Mouse (Mus musculus): Measurements from ENCODE around the gene Bpifa3. TPM values are rescaled to one million over a fixed set of nuclear protein-coding genes. Genes with fewer than 3 reads are reported as not detected.

Gene Bpifa3
- total and polyA plus RNA-seq, 3 experiments = not detected

Other genes with a start within 250 kb of the Bpifa3 start
- gene Bpifb6, start 229.9 kb upstream of the Bpifa3 start, total RNA-seq (2012; rRNA removed) = not detected in 2 replicates
- gene Bpifb6, start 229.9 kb upstream of the Bpifa3 start, total RNA-seq (2014; rRNA removed) = not detected in 2 replicates
- gene Bpifb6, start 229.9 kb upstream of the Bpifa3 start, polyA plus RNA-seq (2012; ENCODE audit: insufficient read length, low read depth) = not detected in 2 replicates
- gene Bpifb3, start 212.1 kb upstream of the Bpifa3 start, total RNA-seq (2012; rRNA removed) = not detected in 2 replicates
- gene Bpifb3, start 212.1 kb upstream of the Bpifa3 start, total RNA-seq (2014; rRNA removed) = not detected in 2 replicates
- gene Bpifb3, start 212.1 kb upstream of the Bpifa3 start, polyA plus RNA-seq (2012; ENCODE audit: insufficient read length, low read depth) = not detected in 2 replicates
- not detected in 2 replicates for gene Bpifb4, start 192.1 kb upstream of the Bpifa3 start, total RNA-seq (2012; rRNA removed)
- not detected in 2 replicates for gene Bpifb4, start 192.1 kb upstream of the Bpifa3 start, total RNA-seq (2014; rRNA removed)
- not detected in 2 replicates for gene Bpifb4, start 192.1 kb upstream of the Bpifa3 start, polyA plus RNA-seq (2012; ENCODE audit: insufficient read length, low read depth)
- gene Bpifa6, start 155.4 kb upstream of the Bpifa3 start, total RNA-seq (2012; rRNA removed) = not detected in 2 replicates
- not detected in 2 replicates for gene Bpifa6, start 155.4 kb upstream of the Bpifa3 start, total RNA-seq (2014; rRNA removed)
- gene Bpifa6, start 155.4 kb upstream of the Bpifa3 start, polyA plus RNA-seq (2012; ENCODE audit: insufficient read length, low read depth) = not detected in 2 replicates
- not detected in 2 replicates for gene Bpifa2, start 122.1 kb upstream of the Bpifa3 start, total RNA-seq (2012; rRNA removed)
- not detected in 2 replicates for gene Bpifa2, start 122.1 kb upstream of the Bpifa3 start, total RNA-seq (2014; rRNA removed)
- not detected in 2 replicates for gene Bpifa2, start 122.1 kb upstream of the Bpifa3 start, polyA plus RNA-seq (2012; ENCODE audit: insufficient read length, low read depth)
- not detected in 2 replicates for gene Bpifa1, start 12.5 kb downstream of the Bpifa3 start, total RNA-seq (2012; rRNA removed)
- not detected in 2 replicates for gene Bpifa1, start 12.5 kb downstream of the Bpifa3 start, total RNA-seq (2014; rRNA removed)
- gene Bpifa1, start 12.5 kb downstream of the Bpifa3 start, polyA plus RNA-seq (2012; ENCODE audit: insufficient read length, low read depth) = not detected in 2 replicates
- not detected in 2 replicates for gene Bpifa5, start 32.3 kb downstream of the Bpifa3 start, total RNA-seq (2012; rRNA removed)
- not detected in 2 replicates for gene Bpifa5, start 32.3 kb downstream of the Bpifa3 start, total RNA-seq (2014; rRNA removed)
- not detected in 2 replicates for gene Bpifa5, start 32.3 kb downstream of the Bpifa3 start, polyA plus RNA-seq (2012; ENCODE audit: insufficient read length, low read depth)
- not detected in 2 replicates for gene Bpifb1, start 60.5 kb downstream of the Bpifa3 start, total RNA-seq (2012; rRNA removed)
- gene Bpifb1, start 60.5 kb downstream of the Bpifa3 start, total RNA-seq (2014; rRNA removed) = not detected in 2 replicates
- not detected in 2 replicates for gene Bpifb1, start 60.5 kb downstream of the Bpifa3 start, polyA plus RNA-seq (2012; ENCODE audit: insufficient read length, low read depth)
- not detected in 2 replicates for gene Bpifb5, start 93.4 kb downstream of the Bpifa3 start, total RNA-seq (2012; rRNA removed)
- gene Bpifb5, start 93.4 kb downstream of the Bpifa3 start, total RNA-seq (2014; rRNA removed) = not detected in 2 replicates
- gene Bpifb5, start 93.4 kb downstream of the Bpifa3 start, polyA plus RNA-seq (2012; ENCODE audit: insufficient read length, low read depth) = not detected in 2 replicates
- gene Bpifb9a, start 127.5 kb downstream of the Bpifa3 start, total RNA-seq (2012; rRNA removed) = not detected in 2 replicates
- gene Bpifb9a, start 127.5 kb downstream of the Bpifa3 start, total RNA-seq (2014; rRNA removed) = not detected in 2 replicates
- not detected in 2 replicates for gene Bpifb9a, start 127.5 kb downstream of the Bpifa3 start, polyA plus RNA-seq (2012; ENCODE audit: insufficient read length, low read depth)
- not detected in 2 replicates for gene Bpifb9b, start 176.9 kb downstream of the Bpifa3 start, total RNA-seq (2012; rRNA removed)
- gene Bpifb9b, start 176.9 kb downstream of the Bpifa3 start, total RNA-seq (2014; rRNA removed) = not detected in 2 replicates
- gene Bpifb9b, start 176.9 kb downstream of the Bpifa3 start, polyA plus RNA-seq (2012; ENCODE audit: insufficient read length, low read depth) = not detected in 2 replicates
- gene Cdk5rap1, start 242.7 kb downstream of the Bpifa3 start, total RNA-seq (2012; rRNA removed) = 30.6 and 32.0 TPM in 2 replicates
- 43.5 and 50.2 TPM in 2 replicates for gene Cdk5rap1, start 242.7 kb downstream of the Bpifa3 start, total RNA-seq (2014; rRNA removed)
- 25.8 and 26.4 TPM in 2 replicates for gene Cdk5rap1, start 242.7 kb downstream of the Bpifa3 start, polyA plus RNA-seq (2012; ENCODE audit: insufficient read length, low read depth)

Data from CH12.LX (cell line).